Mouse (Mus musculus): ENCODE results near the gene Phactr1.

Gene Phactr1

GRCm38 (mm10) chr13:42759170-42759569, 78.7 kb downstream of the Phactr1 start:
- no peak for DNase-seq (ENCODE audit: low spot score in 2 of 2)

GRCm38 (mm10) chr13:42760907-42761544, 80.6 kb downstream of the Phactr1 start:
- no peak for DNase-seq (ENCODE audit: low spot score in 2 of 2)

DNA sequence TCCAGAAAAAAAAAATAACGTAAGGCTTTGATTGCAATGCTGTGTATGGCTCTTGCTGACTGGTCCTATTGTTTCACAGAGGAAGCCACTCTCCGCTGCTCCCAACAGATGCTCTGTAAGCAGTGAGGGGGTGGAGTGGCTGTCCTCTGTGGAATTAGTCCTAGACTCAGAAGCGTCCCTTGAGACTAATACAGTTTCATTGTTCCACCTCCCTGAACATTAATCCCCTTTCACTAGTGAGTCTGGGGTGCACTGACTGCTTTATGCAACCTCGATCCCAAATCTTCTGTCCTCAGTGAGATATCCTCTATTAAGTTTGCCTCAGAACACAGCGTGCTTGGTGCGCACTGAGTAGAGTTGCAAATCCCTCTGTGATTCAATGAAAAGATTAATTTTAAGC, 91.9 kb downstream of the Phactr1 start:
- no peak for DNase-seq (ENCODE audit: low spot score in 2 of 2)

DNA sequence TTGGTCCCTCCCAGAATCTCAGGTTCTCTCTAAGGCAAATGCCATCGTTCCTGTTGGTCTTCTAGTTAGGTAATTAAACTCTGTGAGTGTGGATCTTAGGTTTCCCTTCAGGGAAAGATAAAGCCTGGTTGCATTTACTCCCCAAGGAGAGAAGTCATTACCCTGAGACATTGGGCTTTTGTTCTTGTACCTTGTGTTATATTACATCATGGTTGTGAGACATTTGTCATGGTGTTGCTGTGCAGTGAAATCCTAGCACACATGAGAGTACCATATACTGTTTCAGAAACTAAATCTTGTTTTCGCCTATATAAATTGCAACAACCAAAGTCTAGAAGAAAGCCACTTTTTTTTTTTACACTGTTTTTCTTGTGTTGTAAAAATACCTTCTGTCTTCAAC, 93.6 kb downstream of the Phactr1 start:
- no peak for DNase-seq (ENCODE audit: low spot score in 2 of 2)

DNA sequence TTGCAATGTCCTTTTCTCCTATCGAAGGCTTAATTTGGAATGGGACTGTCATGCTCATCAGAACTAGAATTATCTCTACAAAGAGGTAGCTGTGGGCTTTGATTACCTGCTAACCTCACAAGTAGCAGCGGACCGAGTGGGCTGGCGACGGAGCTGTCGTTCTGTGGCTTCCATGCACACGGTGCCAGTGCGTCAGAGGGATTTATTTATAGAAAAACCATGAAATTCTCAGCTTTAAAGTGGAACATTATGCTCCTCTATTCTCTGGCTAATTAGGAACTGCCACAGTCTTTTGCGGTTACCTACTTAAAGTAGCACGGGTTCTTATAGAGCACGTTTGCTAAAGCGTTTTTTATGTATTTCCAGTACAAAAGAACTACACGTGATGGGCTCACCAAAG, 101.7 kb downstream of the Phactr1 start:
- no peak for DNase-seq (ENCODE audit: low spot score in 2 of 2)

GRCm38 (mm10) chr13:42789221-42789620, 108.8 kb downstream of the Phactr1 start:
- DNase-seq (ENCODE audit: low spot score in 2 of 2): no peak

GRCm38 (mm10) chr13:42792279-42792678, 111.9 kb downstream of the Phactr1 start:
- no peak for DNase-seq (ENCODE audit: low spot score in 2 of 2)

DNA sequence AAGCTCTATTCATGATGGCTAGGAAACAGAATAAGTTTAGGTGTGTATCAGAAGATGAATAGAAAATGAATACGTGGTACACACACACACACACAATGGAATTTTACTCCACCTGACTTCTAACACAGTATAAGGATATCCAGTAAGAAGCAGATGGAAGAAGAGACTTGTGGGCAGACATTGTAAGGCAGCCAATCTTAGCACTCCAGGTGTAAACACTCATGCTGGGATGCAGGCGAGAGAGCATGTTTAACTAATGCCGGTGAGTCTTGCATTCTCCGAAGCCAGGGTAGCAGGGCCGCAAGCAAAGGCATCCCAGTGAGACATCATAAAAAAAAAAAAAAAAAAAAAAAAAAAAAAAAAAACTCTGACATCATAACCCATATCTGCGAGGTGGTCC, 120.1 kb downstream of the Phactr1 start:
- DNase-seq (ENCODE audit: low spot score in 2 of 2): no peak

DNA sequence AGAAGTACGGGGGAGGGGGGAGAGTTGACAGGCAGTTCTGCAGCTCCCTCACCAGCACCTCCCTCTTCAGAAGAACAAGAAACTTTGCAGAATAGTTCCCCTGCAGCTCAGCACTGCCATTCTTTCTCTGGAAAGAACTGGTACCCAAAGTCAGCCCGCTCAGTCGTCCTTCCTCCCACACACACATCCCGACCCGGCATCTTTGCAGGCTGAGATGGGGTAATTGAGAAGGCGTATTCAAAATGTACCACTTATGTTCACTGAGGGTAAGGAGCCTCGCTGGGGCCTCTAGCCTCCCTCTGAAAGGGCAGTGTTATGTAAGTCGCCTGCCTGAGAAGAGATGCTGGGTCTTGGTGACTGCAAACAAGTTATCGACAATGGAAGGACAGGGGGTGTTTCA, 123.9 kb downstream of the Phactr1 start:
- DNase-seq (ENCODE audit: low spot score in 2 of 2): no peak

GRCm38 (mm10) chr13:42812762-42813161, 132.3 kb downstream of the Phactr1 start:
- no peak for DNase-seq (ENCODE audit: low spot score in 2 of 2)

DNA sequence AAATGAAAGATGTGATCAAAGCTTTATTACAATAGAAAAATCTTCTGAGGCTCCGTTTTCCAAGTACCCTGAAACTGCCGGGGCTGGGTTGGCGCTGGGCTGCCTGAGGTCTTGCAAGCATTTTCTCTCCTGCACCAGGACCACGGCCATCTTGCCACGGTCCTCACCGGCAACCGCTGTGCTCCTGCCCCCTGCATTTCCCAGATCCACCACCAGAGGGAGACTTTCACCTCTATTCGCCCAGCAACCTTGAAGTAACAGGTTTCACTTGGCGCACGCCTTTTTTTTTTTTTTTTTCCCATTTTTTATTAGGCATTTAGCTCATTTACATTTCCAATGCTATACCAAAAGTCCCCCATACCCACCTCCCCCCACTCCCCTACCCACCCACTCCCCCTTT, 138.0 kb downstream of the Phactr1 start:
- DNase-seq (ENCODE audit: low spot score in 2 of 2): peak; percentile 32 to 69

DNA sequence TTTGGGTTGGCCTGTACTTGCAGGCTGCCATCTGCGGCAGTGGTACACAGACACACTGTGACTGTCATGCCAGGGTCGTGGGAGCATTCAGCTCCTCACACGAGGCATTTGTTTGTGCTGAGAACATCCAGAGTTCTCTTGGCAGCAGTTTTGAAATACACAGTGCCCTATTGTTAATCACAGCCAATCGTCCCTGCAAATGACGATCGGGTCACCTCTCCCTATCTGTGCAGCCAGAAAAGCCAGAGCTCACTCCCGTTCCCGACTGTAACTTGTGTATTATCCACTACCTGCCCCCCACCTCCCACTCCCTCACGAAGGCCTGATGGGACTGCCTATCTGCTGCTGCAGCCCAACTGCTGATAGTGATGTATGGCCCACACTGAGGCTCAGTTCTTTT, 140.1 kb downstream of the Phactr1 start:
- DNase-seq (ENCODE audit: low spot score in 2 of 2): peak in 1 of 2 experiments; percentile 19

GRCm38 (mm10) chr13:42821426-42822106, 141.1 kb downstream of the Phactr1 start:
- peak in 1 of 2 experiments; percentile 27 for DNase-seq (ENCODE audit: low spot score in 2 of 2)

DNA sequence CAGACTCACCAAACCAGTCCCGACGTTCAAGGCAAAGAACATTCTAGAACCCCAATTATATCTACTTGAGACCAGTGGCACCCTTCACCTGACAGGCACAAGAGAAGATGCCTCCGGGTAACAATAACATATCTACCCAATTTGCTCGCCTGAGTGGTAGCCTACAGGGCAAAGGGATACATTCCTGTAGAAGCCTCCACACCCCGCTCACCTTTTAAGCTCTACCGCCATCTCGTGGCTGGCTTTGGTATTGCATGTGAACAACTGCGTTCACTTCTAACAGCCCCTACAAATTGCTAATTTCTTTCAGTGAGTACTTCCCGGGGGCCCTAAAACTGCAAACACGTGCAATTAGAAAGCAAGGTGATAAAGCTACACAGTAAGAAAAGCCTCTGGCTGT, 142.1 kb downstream of the Phactr1 start:
- DNase-seq (ENCODE audit: low spot score in 2 of 2): peak; percentile 68 to 91

DNA sequence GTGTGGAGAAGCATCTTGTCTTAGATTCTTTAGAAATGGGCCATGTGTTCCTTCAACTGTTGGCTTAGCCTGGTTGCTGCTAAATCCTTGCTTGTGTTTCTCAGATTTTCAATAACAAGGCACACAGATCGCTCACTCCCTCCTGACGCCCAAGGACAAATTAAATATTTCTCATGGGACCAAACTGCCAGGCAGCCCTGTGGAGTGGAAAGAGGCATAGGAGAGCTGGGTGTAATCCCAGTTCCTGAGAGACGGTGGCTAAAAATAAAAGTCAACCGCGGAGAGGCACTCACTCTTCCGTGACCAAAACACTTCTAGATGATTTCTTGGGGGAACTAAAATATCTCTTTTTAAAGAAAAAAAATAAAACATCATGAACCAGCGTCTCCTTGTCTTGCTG, 143.5 kb downstream of the Phactr1 start:
- DNase-seq (ENCODE audit: low spot score in 2 of 2): no peak

DNA sequence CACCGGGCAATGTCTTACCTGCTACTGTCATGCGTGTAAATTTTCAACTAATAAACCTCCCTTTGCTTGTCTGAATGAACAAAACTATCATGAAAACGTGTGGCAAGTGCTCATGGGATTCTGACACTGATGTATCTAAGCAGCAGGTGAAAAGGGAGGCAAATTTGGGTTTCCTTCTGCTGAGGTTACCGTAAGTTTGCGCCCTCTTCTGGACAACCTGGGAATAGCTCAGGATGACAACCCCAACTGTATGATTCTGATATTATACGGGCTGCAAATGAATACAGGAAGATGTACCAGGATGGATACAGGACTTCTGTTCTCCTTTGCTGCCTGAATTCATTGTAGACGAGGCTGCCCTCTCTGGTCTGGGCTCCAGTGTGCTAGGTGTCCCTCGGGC, 146.2 kb downstream of the Phactr1 start:
- no peak for DNase-seq (ENCODE audit: low spot score in 2 of 2)

DNA sequence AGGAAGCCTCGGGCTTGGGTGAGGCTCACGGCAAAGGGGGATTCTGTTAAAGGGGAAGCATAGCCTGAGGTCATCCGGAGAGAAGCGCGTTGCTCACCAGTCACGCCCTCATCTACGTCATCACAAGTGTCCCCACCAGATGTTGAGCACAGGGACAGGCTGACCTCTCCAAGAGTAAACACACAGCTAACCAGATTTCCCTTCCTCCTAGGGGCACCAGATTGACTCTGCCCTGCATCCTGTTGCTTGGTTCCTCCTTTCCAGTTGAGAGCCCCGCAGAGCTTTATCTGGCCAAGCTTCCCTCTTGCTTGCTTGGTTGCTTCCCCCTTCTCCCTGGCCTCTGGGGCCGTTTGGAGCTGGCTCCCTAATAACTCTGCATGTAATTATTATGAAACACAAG, 148.6 kb downstream of the Phactr1 start:
- peak in 1 of 2 experiments; percentile 20 for DNase-seq (ENCODE audit: low spot score in 2 of 2)

GRCm38 (mm10) chr13:42835441-42835840, 155.0 kb downstream of the Phactr1 start:
- DNase-seq (ENCODE audit: low spot score in 2 of 2): no peak

GRCm38 (mm10) chr13:42839358-42839757, 158.9 kb downstream of the Phactr1 start:
- no peak for DNase-seq (ENCODE audit: low spot score in 2 of 2)

- no peak for DNase-seq (ENCODE audit: low spot score in 2 of 2)
These were observed 171.7 kb downstream of the Phactr1 start for GRCm38 (mm10) chr13:42852086-42852485.

GRCm38 (mm10) chr13:42853900-42854595, 173.6 kb downstream of the Phactr1 start:
- no peak for DNase-seq (ENCODE audit: low spot score in 2 of 2)

- peak; percentile 31 to 69 for DNase-seq (ENCODE audit: low spot score in 2 of 2)
These were observed 185.9 kb downstream of the Phactr1 start for GRCm38 (mm10) chr13:42866162-42866941.
